Mouse (Mus musculus) intestine, embryonic 15.5 days (tissue): Measurements from ENCODE around the gene Cstb. TPM values are rescaled to one million over a fixed set of nuclear protein-coding genes. Genes with fewer than 3 reads are reported as not detected.

Source experiments
- ATAC-seq: fragments of 200-750 bp; cut with Nextera tagmentation; 2 replicates; pipeline ENCODE4 v1.8.0; 2017; ENCODE audit warnings: moderate TSS enrichment, moderate library complexity
- H3K27ac ChIP-seq: fragments of 300-500 bp; sonication (generic); 2 replicates; pipeline ENCODE4 v1.5.1; 2015; ENCODE audit warnings: mild to moderate bottlenecking, inconsistent platforms
- H3K27me3 ChIP-seq: fragments of 300-500 bp; sonication (generic); replicated peaks from 2 replicates; pipeline ENCODE4 v1.6.1; 2015; ENCODE audit warnings: inconsistent platforms
- H3K36me3 ChIP-seq: fragments of 300-500 bp; sonication (generic); 2 replicates; pipeline ENCODE4 v1.6.1; 2015; ENCODE audit warnings: inconsistent platforms
- H3K4me1 ChIP-seq: fragments of 300-500 bp; sonication (generic); replicated peaks from 2 replicates; pipeline ENCODE4 v1.6.1; 2015; ENCODE audit warnings: inconsistent platforms
- H3K4me2 ChIP-seq: fragments of 300-500 bp; sonication (generic); replicated peaks from 2 replicates; pipeline ENCODE4 v1.6.1; 2015; ENCODE audit warnings: mild to moderate bottlenecking, inconsistent platforms
- H3K4me3 ChIP-seq: fragments of 300-500 bp; sonication (generic); replicated peaks from 2 replicates; pipeline ENCODE4 v1.5.1; 2015; ENCODE audit warnings: inconsistent platforms
- H3K9ac ChIP-seq: fragments of 300-500 bp; sonication (generic); 2 replicates; pipeline ENCODE4 v1.6.1; 2015; ENCODE audit warnings: inconsistent platforms
- H3K9me3 ChIP-seq: fragments of 300-500 bp; sonication (generic); 2 replicates; pipeline ENCODE4 v1.6.1; 2016; ENCODE audit warnings: inconsistent platforms
- WGBS: fragments of 180-500 bp; shearing (Covaris S2); methylation state at CpG from one replicate; pipeline ENCODE4 v1.1.7; 2015; 5-methylcytosine and 5-hydroxymethylcytosine counted together
- polyA plus RNA-seq: library from polyadenylated mRNA; unstranded; fragments of >200 nt; fragmentation: Nextera tagmentation; extraction: Ambion mirVana; gene quantifications from 2 replicates; pipeline ENCODE4 v1.2.1, GENCODE M21; 2015

The Cstb gene
- polyA plus RNA-seq: 270 and 290 TPM in 2 replicates

GRCm38 (mm10) chr10:78425181-78426041, at the start of gene Cstb:
Cstb (plus strand) TSS chr10:78425669.
- Histone ChIP-seq H3K36me3 (peaks cover 21% of the 10 kb centered on the region), H3K27ac (peak within 1 kb of the TSS; percentile 78), H3K9me3 (no peaks in the 10 kb centered on the region), H3K4me1 (peaks cover 9% of the 10 kb centered on the region; the same call in 1 of the 2 replicates), H3K27me3 (no peaks in the 10 kb centered on the region), H3K4me3 (peak within 1 kb of the TSS; percentile 64), H3K4me2 (peak within 1 kb of the TSS; percentile 72), H3K9ac (peak within 1 kb of the TSS; percentile 74)
- 2% methylated on average over 40 of the region's 40 CpGs for WGBS
- peak; percentile 96 for ATAC-seq

GRCm38 (mm10) chr10:78378516-78378915, 47.0 kb upstream of the Cstb start:
- Histone ChIP-seq H3K36me3 (no peaks in the 10 kb centered on the region), H3K4me3 (no peak overlapping the region), H3K9me3 (no peaks in the 10 kb centered on the region), H3K4me2 (no peak overlapping the region), H3K4me1 (no peaks in the 10 kb centered on the region), H3K27ac (no peak overlapping the region), H3K27me3 (no peaks in the 10 kb centered on the region), H3K9ac (no peak overlapping the region)
- WGBS: 96% methylated on average over 7 of the region's 7 CpGs
- no peak for ATAC-seq

GRCm38 (mm10) chr10:78383567-78383966, 41.9 kb upstream of the Cstb start:
- no peak overlapping the region for H3K9ac ChIP-seq
- no peaks in the 10 kb centered on the region for H3K4me1 ChIP-seq
- WGBS: 70% methylated on average over 3 of the region's 3 CpGs
- no peaks in the 10 kb centered on the region; the same call in 1 of the 2 replicates for H3K27me3 ChIP-seq
- H3K4me3 ChIP-seq: no peak overlapping the region
- no peak overlapping the region for H3K27ac ChIP-seq
- no peaks in the 10 kb centered on the region for H3K36me3 ChIP-seq
- H3K9me3 ChIP-seq: no peaks in the 10 kb centered on the region
- no peak for ATAC-seq
- no peak overlapping the region for H3K4me2 ChIP-seq

- 64% methylated on average over 5 of the region's 5 CpGs for WGBS
- H3K27ac ChIP-seq: no peak overlapping the region
- no peaks in the 10 kb centered on the region for H3K4me1 ChIP-seq
- H3K4me3 ChIP-seq: no peak overlapping the region
- ATAC-seq: no peak
- H3K9ac ChIP-seq: no peak overlapping the region
- no peaks in the 10 kb centered on the region for H3K36me3 ChIP-seq
- peaks cover 6% of the 10 kb centered on the region for H3K27me3 ChIP-seq
- no peak overlapping the region for H3K4me2 ChIP-seq
- H3K9me3 ChIP-seq: no peaks in the 10 kb centered on the region
These were observed 39.9 kb upstream of the Cstb start for GRCm38 (mm10) chr10:78385520-78385919.

- H3K27me3 ChIP-seq: peaks cover 24% of the 10 kb centered on the region
- WGBS: 58% methylated on average over 20 of the region's 20 CpGs
- ATAC-seq: no peak
These were observed 37.1 kb upstream of the Cstb start for GRCm38 (mm10) chr10:78388216-78388980.

GRCm38 (mm10) chr10:78390982-78391470, 34.4 kb upstream of the Cstb start:
- Histone ChIP-seq H3K4me1 (peaks cover 2% of the 10 kb centered on the region; the same call in 1 of the 2 replicates), H3K9ac (no peak overlapping the region), H3K9me3 (no peaks in the 10 kb centered on the region), H3K27ac (no peak overlapping the region), H3K4me2 (no peak overlapping the region), H3K4me3 (no peak overlapping the region), H3K27me3 (peaks cover 24% of the 10 kb centered on the region), H3K36me3 (no peaks in the 10 kb centered on the region)
- 21% methylated on average over 4 of the region's 4 CpGs for WGBS
- ATAC-seq: no peak

More at GRCm38 (mm10) chr10:78388216-78388980, 37.1 kb upstream of the Cstb start:
- no peak overlapping the region for H3K4me3 ChIP-seq
- no peak overlapping the region for H3K4me2 ChIP-seq
- H3K36me3 ChIP-seq: no peaks in the 10 kb centered on the region
- H3K27ac ChIP-seq: no peak overlapping the region
- H3K9ac ChIP-seq: no peak overlapping the region
- H3K9me3 ChIP-seq: no peaks in the 10 kb centered on the region
- peaks cover 2% of the 10 kb centered on the region; the same call in 1 of the 2 replicates for H3K4me1 ChIP-seq

GRCm38 (mm10) chr10:78392072-78392471, 33.4 kb upstream of the Cstb start:
- Histone ChIP-seq H3K27me3 (peaks cover 24% of the 10 kb centered on the region), H3K9me3 (no peaks in the 10 kb centered on the region), H3K9ac (no peak overlapping the region), H3K4me2 (0 out of 2 replicates have a peak overlapping the region, but pooled peaks have one; percentile 28), H3K36me3 (no peaks in the 10 kb centered on the region), H3K4me3 (no peak overlapping the region), H3K27ac (no peak overlapping the region), H3K4me1 (peaks cover 2% of the 10 kb centered on the region; the same call in 1 of the 2 replicates)
- WGBS: 3% methylated on average over 18 of the region's 18 CpGs
- peak; percentile 46 for ATAC-seq

GRCm38 (mm10) chr10:78395377-78395776, 30.1 kb upstream of the Cstb start:
- H3K36me3 ChIP-seq: 0 out of 2 replicates have a peak, but pooled peaks cover 5% of the 10 kb centered on the region
- peaks cover 19% of the 10 kb centered on the region for H3K27me3 ChIP-seq
- H3K9me3 ChIP-seq: no peaks in the 10 kb centered on the region
- no peak for ATAC-seq
- no peak overlapping the region for H3K9ac ChIP-seq
- no peak overlapping the region for H3K27ac ChIP-seq
- WGBS: 84% methylated on average over 3 of the region's 3 CpGs
- no peak overlapping the region for H3K4me3 ChIP-seq
- no peak overlapping the region for H3K4me2 ChIP-seq
- peaks cover 2% of the 10 kb centered on the region; the same call in 1 of the 2 replicates for H3K4me1 ChIP-seq

- Histone ChIP-seq H3K4me2 (no peak overlapping the region), H3K36me3 (peaks cover 10% of the 10 kb centered on the region), H3K27me3 (peaks cover 14% of the 10 kb centered on the region), H3K9ac (no peak overlapping the region), H3K4me1 (peaks cover 2% of the 10 kb centered on the region; the same call in 1 of the 2 replicates), H3K27ac (no peak overlapping the region), H3K9me3 (no peaks in the 10 kb centered on the region), H3K4me3 (no peak overlapping the region)
- peak; percentile 60 for ATAC-seq
- WGBS: 12% methylated on average over 17 of the region's 17 CpGs
These were observed 29.4 kb upstream of the Cstb start for GRCm38 (mm10) chr10:78395819-78396624.

GRCm38 (mm10) chr10:78396625-78396885, 28.9 kb upstream of the Cstb start:
- 60% methylated on average over 4 of the region's 4 CpGs for WGBS
- H3K4me1 ChIP-seq: peaks cover 2% of the 10 kb centered on the region; the same call in 1 of the 2 replicates
- H3K36me3 ChIP-seq: peaks cover 16% of the 10 kb centered on the region
- H3K4me3 ChIP-seq: no peak overlapping the region
- peaks cover 10% of the 10 kb centered on the region for H3K27me3 ChIP-seq
- H3K9ac ChIP-seq: no peak overlapping the region
- no peaks in the 10 kb centered on the region for H3K9me3 ChIP-seq
- no peak overlapping the region for H3K4me2 ChIP-seq
- ATAC-seq: 0 out of 2 replicates have a peak, but pooled peaks have one; percentile 8
- H3K27ac ChIP-seq: no peak overlapping the region

- peaks cover 41% of the 10 kb centered on the region for H3K36me3 ChIP-seq
- no peaks in the 10 kb centered on the region for H3K9me3 ChIP-seq
- H3K27ac ChIP-seq: no peak overlapping the region
- H3K27me3 ChIP-seq: no peaks in the 10 kb centered on the region
- no peak overlapping the region for H3K4me3 ChIP-seq
- no peak overlapping the region for H3K9ac ChIP-seq
- H3K4me2 ChIP-seq: no peak overlapping the region
- peak; percentile 35; the same call in 1 of the 2 replicates for ATAC-seq
- no peaks in the 10 kb centered on the region; the same call in 1 of the 2 replicates for H3K4me1 ChIP-seq
- 50% methylated on average over 17 of the region's 17 CpGs for WGBS
These were observed 26.3 kb upstream of the Cstb start for GRCm38 (mm10) chr10:78399090-78399657.
